Mouse (Mus musculus) myocyte (in vitro differentiated cells): Measurements from ENCODE around the gene Bcl2. TPM values are rescaled to one million over a fixed set of nuclear protein-coding genes. Genes with fewer than 3 reads are reported as not detected.

Experiments used
- H3K27me3 ChIP-seq: one replicate; pipeline ENCODE4 v1.6.1; 2011; ENCODE audit not compliant: control insufficient read depth, insufficient read depth, insufficient read length
- H3K36me3 ChIP-seq: one replicate; pipeline ENCODE4 v1.6.1; 2011; ENCODE audit not compliant: control insufficient read depth, insufficient read depth
- H3K4me2 ChIP-seq: one replicate; pipeline ENCODE4 v1.6.1; 2011; ENCODE audit warnings: low read depth, control low read depth
- H3K4me3 ChIP-seq: one replicate; pipeline ENCODE4 v1.5.1; 2011; ENCODE audit warnings: mild to moderate bottlenecking, control low read depth, moderate library complexity
- H3K79me2 ChIP-seq: one replicate; pipeline ENCODE4 v1.6.1; 2011; ENCODE audit not compliant: control insufficient read depth, insufficient read depth
- H3ac ChIP-seq: one replicate; pipeline ENCODE4 v1.6.1; 2011; ENCODE audit not compliant: control insufficient read depth, insufficient read length
- CEBPB ChIP-seq: IDR thresholded peaks from 2 replicates; pipeline ENCODE4 v1.6.1; 2011; ENCODE audit warnings: mild to moderate bottlenecking, moderate library complexity; ENCODE audit not compliant: poor library complexity, insufficient read depth, severe bottlenecking
- E2F4 ChIP-seq: IDR thresholded peaks from one replicate; pipeline ENCODE4 v1.6.1; 2011; ENCODE audit warnings: mild to moderate bottlenecking, control low read depth, moderate library complexity; ENCODE audit not compliant: insufficient read depth
- MAX ChIP-seq: IDR thresholded peaks from one replicate; pipeline ENCODE4 v1.6.1; 2011; ENCODE audit warnings: low read depth, mild to moderate bottlenecking, control low read depth
- MYOD1 ChIP-seq, 3 experiments: IDR thresholded peaks; one replicate each; pipeline ENCODE4 v1.6.1; 2011; ENCODE audit warnings: control low read depth in 2 of 3, low read depth in 2 of 3, mild to moderate bottlenecking in 2 of 3, moderate library complexity in 1 of 3; ENCODE audit not compliant: insufficient read length in 2 of 3, control insufficient read depth in 1 of 3
- MYOG ChIP-seq, 3 experiments: IDR thresholded peaks; one replicate each; pipeline ENCODE4 v1.6.1; 2011; ENCODE audit warnings: control low read depth in 2 of 3, low read depth in 2 of 3, mild to moderate bottlenecking in 2 of 3; ENCODE audit not compliant: insufficient read length in 2 of 3, control insufficient read depth in 1 of 3, insufficient read depth in 1 of 3
- POLR2A ChIP-seq: IDR thresholded peaks from one replicate; pipeline ENCODE4 v1.6.1; 2011; ENCODE audit warnings: low read depth, mild to moderate bottlenecking, control low read depth, moderate library complexity; ENCODE audit not compliant: insufficient read length
- POLR2AphosphoS2 ChIP-seq: IDR thresholded peaks from one replicate; pipeline ENCODE4 v1.6.1; 2011; ENCODE audit warnings: low read depth, control low read depth; ENCODE audit not compliant: insufficient read length
- REST ChIP-seq: IDR thresholded peaks from one replicate; pipeline ENCODE4 v1.6.1; 2011; ENCODE audit warnings: mild to moderate bottlenecking, control low read depth, moderate library complexity; ENCODE audit not compliant: insufficient read depth, insufficient read length
- SRF ChIP-seq: IDR thresholded peaks from one replicate; pipeline ENCODE4 v1.6.1; 2011; ENCODE audit warnings: low read depth; ENCODE audit not compliant: control insufficient read depth, insufficient read length
- TCF12 ChIP-seq: IDR thresholded peaks from one replicate; pipeline ENCODE4 v1.6.1; 2011; ENCODE audit warnings: mild to moderate bottlenecking, control low read depth; ENCODE audit not compliant: poor library complexity, insufficient read depth, severe bottlenecking
- TCF3 ChIP-seq: IDR thresholded peaks from one replicate; pipeline ENCODE4 v1.6.1; 2011; ENCODE audit warnings: low read depth, control low read depth; ENCODE audit not compliant: insufficient read length
- USF1 ChIP-seq: IDR thresholded peaks from one replicate; pipeline ENCODE4 v1.6.1; 2011; ENCODE audit warnings: low read depth, mild to moderate bottlenecking, control low read depth, moderate library complexity
- polyA plus RNA-seq: library from polyadenylated mRNA; unstranded; fragments of >200 nt; fragmentation: generic; extraction: Trizol; gene quantifications from one replicate; pipeline ENCODE4 v1.2.1, GENCODE M21; 2012; ENCODE audit warnings: missing spikeins

The Bcl2 gene
- polyA plus RNA-seq, 1 experiment = 1.9 TPM

DNA sequence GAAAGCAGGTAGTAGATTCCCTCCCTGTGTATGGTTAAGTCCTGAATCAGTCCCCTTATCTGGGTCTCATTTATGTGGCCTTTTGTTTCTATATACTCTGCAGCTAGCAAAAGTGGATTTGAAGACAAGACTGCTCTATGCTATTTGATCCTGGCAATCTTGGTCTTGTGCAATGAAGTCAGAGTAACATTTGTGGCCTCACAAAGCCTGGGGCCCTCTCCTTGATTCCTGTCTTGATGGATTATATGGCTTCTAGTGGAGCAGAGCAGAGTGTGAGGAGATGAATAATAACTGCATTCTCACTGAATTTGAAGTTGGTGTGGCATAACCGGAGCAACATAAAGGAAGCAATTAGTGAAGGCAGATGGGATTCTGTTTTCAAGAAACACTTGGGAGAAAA, 186.5 kb downstream of the Bcl2 start:
- TF ChIP-seq TCF12 (no peak), POLR2A (no peak), E2F4 (no peak), MYOG (IDR thresholded peaks at IDR 0.05; ENCODE audit: control insufficient read depth in 1 of 3, insufficient read depth in 1 of 3, insufficient read length in 2 of 3, low read depth in 2 of 3) (no peak), USF1 (no peak), TCF3 (no peak), SRF (no peak), MAX (no peak), CEBPB (no peak), POLR2AphosphoS2 (no peak), REST (no peak)
- Histone ChIP-seq H3K36me3 (no peaks in the 10 kb centered on the region), H3K79me2 (no peaks in the 10 kb centered on the region), H3ac (no peak overlapping the region), H3K27me3 (no peaks in the 10 kb centered on the region), H3K4me2 (no peak overlapping the region), H3K4me3 (no peak overlapping the region)

- H3ac ChIP-seq = no peak overlapping the region
- H3K4me3 ChIP-seq = no peak overlapping the region
- no peaks in the 10 kb centered on the region for H3K79me2 ChIP-seq
- peak; percentile 76 for TF ChIP-seq CEBPB
- TF ChIP-seq MYOG (IDR thresholded peaks at IDR 0.05; ENCODE audit: control insufficient read depth in 1 of 3, insufficient read depth in 1 of 3, insufficient read length in 2 of 3, low read depth in 2 of 3) = no peak
- H3K4me2 ChIP-seq = no peak overlapping the region
- H3K27me3 ChIP-seq = no peaks in the 10 kb centered on the region
- H3K36me3 ChIP-seq = no peaks in the 10 kb centered on the region
These were observed 187.3 kb downstream of the Bcl2 start for GRCm38 (mm10) chr1:106526751-106527150.

GRCm38 (mm10) chr1:106526112-106526511, 188.0 kb downstream of the Bcl2 start:
- H3ac ChIP-seq = no peak overlapping the region
- H3K4me3 ChIP-seq = no peak overlapping the region
- no peak overlapping the region for H3K4me2 ChIP-seq
- no peaks in the 10 kb centered on the region for H3K79me2 ChIP-seq
- no peaks in the 10 kb centered on the region for H3K27me3 ChIP-seq
- TF ChIP-seq CEBPB (no peak), MYOG (IDR thresholded peaks at IDR 0.05; ENCODE audit: control insufficient read depth in 1 of 3, insufficient read depth in 1 of 3, insufficient read length in 2 of 3, low read depth in 2 of 3) (no peak), TCF12 (no peak), MYOD1 (IDR thresholded peaks at IDR 0.05; ENCODE audit: control insufficient read depth in 1 of 3, insufficient read length in 2 of 3, low read depth in 2 of 3) (no peak), E2F4 (no peak), POLR2A (no peak), USF1 (no peak), TCF3 (no peak), SRF (no peak), REST (no peak), POLR2AphosphoS2 (no peak), MAX (no peak)
- no peaks in the 10 kb centered on the region for H3K36me3 ChIP-seq

DNA sequence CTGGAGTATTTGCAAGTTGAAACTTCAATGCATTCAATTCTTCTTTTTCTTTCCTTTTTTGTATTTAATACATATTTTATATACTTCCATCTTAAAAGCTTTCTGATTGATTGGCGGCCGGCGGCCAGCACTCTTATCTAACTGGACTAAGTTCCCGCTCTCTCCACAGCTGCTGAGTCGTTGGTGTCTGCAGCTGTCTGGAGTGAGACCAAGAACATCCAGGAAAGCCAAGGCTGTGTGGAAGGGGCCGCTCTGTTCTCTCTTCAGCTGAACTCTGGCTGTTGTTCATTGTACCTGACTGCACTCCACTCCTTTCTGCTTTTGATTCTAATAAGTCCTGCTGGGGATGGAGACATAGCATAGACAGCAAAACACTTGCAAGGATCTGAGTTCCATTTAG, 190.3 kb downstream of the Bcl2 start:
- no peak overlapping the region for H3K4me2 ChIP-seq
- no peaks in the 10 kb centered on the region for H3K27me3 ChIP-seq
- no peak overlapping the region for H3K4me3 ChIP-seq
- H3K36me3 ChIP-seq = no peaks in the 10 kb centered on the region
- no peak overlapping the region for H3ac ChIP-seq
- no peaks in the 10 kb centered on the region for H3K79me2 ChIP-seq
- TF ChIP-seq POLR2AphosphoS2 = no peak
- TF ChIP-seq TCF12 = no peak
- no peak for TF ChIP-seq REST
- no peak for TF ChIP-seq USF1
- TF ChIP-seq POLR2A = no peak
- TF ChIP-seq MYOD1 (IDR thresholded peaks at IDR 0.05; ENCODE audit: control insufficient read depth in 1 of 3, insufficient read length in 2 of 3, low read depth in 2 of 3) = no peak
- TF ChIP-seq SRF = no peak
- TF ChIP-seq MAX = no peak
- no peak for TF ChIP-seq TCF3
- TF ChIP-seq CEBPB = no peak

DNA sequence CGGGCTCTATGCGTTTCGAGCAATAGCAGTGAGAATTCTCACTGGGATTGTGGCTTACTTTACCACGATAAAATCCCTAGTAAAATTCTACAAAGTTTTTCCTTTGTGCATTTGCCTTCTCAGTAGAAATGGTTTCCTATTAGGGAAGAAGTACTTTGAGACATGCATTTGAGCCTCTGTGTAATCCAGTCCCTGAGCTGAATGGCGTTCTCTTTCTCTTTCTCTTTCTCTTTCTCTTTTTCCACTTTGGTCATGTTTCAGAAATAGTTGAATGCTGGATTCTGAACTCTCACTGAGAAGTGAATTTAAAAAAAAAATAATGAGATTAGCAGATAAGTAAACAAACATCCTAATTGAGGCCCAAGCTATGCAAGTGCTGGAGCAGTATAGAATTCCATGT, 191.1 kb downstream of the Bcl2 start:
- H3K36me3 ChIP-seq = no peaks in the 10 kb centered on the region
- H3K4me2 ChIP-seq = no peak overlapping the region
- no peaks in the 10 kb centered on the region for H3K79me2 ChIP-seq
- no peaks in the 10 kb centered on the region for H3K27me3 ChIP-seq
- no peak overlapping the region for H3K4me3 ChIP-seq
- TF ChIP-seq E2F4 (no peak), POLR2A (no peak), SRF (no peak), POLR2AphosphoS2 (no peak), TCF3 (no peak), USF1 (no peak), MYOD1 (IDR thresholded peaks at IDR 0.05; ENCODE audit: control insufficient read depth in 1 of 3, insufficient read length in 2 of 3, low read depth in 2 of 3) (no peak), MYOG (IDR thresholded peaks at IDR 0.05; ENCODE audit: control insufficient read depth in 1 of 3, insufficient read depth in 1 of 3, insufficient read length in 2 of 3, low read depth in 2 of 3) (no peak), TCF12 (no peak), REST (no peak), CEBPB (no peak), MAX (no peak)
- no peak overlapping the region for H3ac ChIP-seq
